Mouse (Mus musculus): ENCODE measurements around the gene Klhl31.

- no peak for TF ChIP-seq POLR2A (IDR thresholded peaks at IDR 0.05; ENCODE audit: control insufficient read depth, extremely low read depth, insufficient read depth, low read length, poor library complexity)
- TF ChIP-seq CTCF (IDR thresholded peaks at IDR 0.05; ENCODE audit: borderline replicate concordance, control insufficient read depth, extremely low read depth, insufficient read depth, low read length, poor library complexity) = no peak
Measured at GRCm38 (mm10) chr9:77637357-77637756, 1.1 kb downstream of the Klhl31 start.

Measured in thymus, adult 2 months (tissue).